Mouse (Mus musculus) erythroblast, adult 5-6 weeks (primary cell): Measurements from ENCODE around the gene Zfp598. TPM values are rescaled to one million over a fixed set of nuclear protein-coding genes. Genes with fewer than 3 reads are reported as not detected.

Experiments used
- ATAC-seq: replicated peaks from 2 replicates; pipeline ENCODE4 v1.8.0; 2016; ENCODE audit warnings: moderate number of reproducible peaks, mild to moderate bottlenecking, moderate TSS enrichment, inconsistent platforms; ENCODE audit not compliant: poor library complexity, low FRiP score, severe bottlenecking
- total RNA-seq, 2 experiments: library from RNA; stranded (forward) in 1 of 2; stranded (reverse) in 1 of 2; fragments of 150-400 nt in 1 of 2; fragments of 200-764, 138-1000 nt in 1 of 2; gene quantifications; 2 replicates each; pipeline versions ENCODE4 v1.2.3 to v1.2.4; 2015 to 2017; ENCODE audit warnings: low replicate concordance in 2 of 2

Gene Zfp598
- total RNA-seq (2015; ENCODE audit: low replicate concordance) (3.7 and 7.9 TPM in 2 replicates), total RNA-seq (2017; ENCODE audit: low replicate concordance) (4.0 and 4.3 TPM in 2 replicates)

GRCm38 (mm10) chr17:24669545-24670245 lies at the start of gene Zfp598:
TSS of gene Zfp598 (plus strand) at chr17:24669687.
- ATAC-seq: peak; percentile 94

- no peak for ATAC-seq
These were observed 44.0 kb upstream of the Zfp598 start for GRCm38 (mm10) chr17:24625472-24625871.

GRCm38 (mm10) chr17:24628646-24629045 lies 40.8 kb upstream of the Zfp598 start:
- peak; percentile 84 for ATAC-seq

GRCm38 (mm10) chr17:24630072-24630471 lies 39.4 kb upstream of the Zfp598 start:
- no peak for ATAC-seq

GRCm38 (mm10) chr17:24632167-24632812 lies 37.2 kb upstream of the Zfp598 start, which contains the start of the genes Tsc2 and Nthl1:
TSS of gene Tsc2 (minus strand) at chr17:24632630.
TSS of gene Nthl1 (plus strand) at chr17:24632680.
- peak; percentile 62 for ATAC-seq

GRCm38 (mm10) chr17:24632813-24633449 lies 36.6 kb upstream of the Zfp598 start:
- peak; percentile 40 for ATAC-seq

GRCm38 (mm10) chr17:24633831-24634230 lies 35.7 kb upstream of the Zfp598 start:
- no peak for ATAC-seq

- ATAC-seq: no peak
These were observed 34.5 kb upstream of the Zfp598 start for GRCm38 (mm10) chr17:24635024-24635423.

GRCm38 (mm10) chr17:24635694-24636093 lies 33.8 kb upstream of the Zfp598 start:
- no peak for ATAC-seq

GRCm38 (mm10) chr17:24636781-24637481 lies 32.6 kb upstream of the Zfp598 start:
- ATAC-seq: no peak

GRCm38 (mm10) chr17:24638214-24638613 lies 31.3 kb upstream of the Zfp598 start:
- no peak for ATAC-seq

- no peak for ATAC-seq
These were observed 30.6 kb upstream of the Zfp598 start for GRCm38 (mm10) chr17:24638840-24639239.

- ATAC-seq: no peak
These were observed 29.9 kb upstream of the Zfp598 start for GRCm38 (mm10) chr17:24639571-24639988.

GRCm38 (mm10) chr17:24640119-24640518 lies 29.4 kb upstream of the Zfp598 start:
- ATAC-seq: no peak

GRCm38 (mm10) chr17:24640581-24640980 lies 28.9 kb upstream of the Zfp598 start:
- no peak for ATAC-seq

- ATAC-seq: no peak
These were observed 27.5 kb upstream of the Zfp598 start for GRCm38 (mm10) chr17:24641944-24642343.

- no peak for ATAC-seq
These were observed 26.6 kb upstream of the Zfp598 start for GRCm38 (mm10) chr17:24642791-24643343.

GRCm38 (mm10) chr17:24644030-24644715 lies 25.3 kb upstream of the Zfp598 start:
- ATAC-seq: no peak
